Mouse (Mus musculus) layer of hippocampus, adult 18-20 months (tissue): ENCODE measurements around the gene Pygo2. TPM values are rescaled to one million over a fixed set of nuclear protein-coding genes. Genes with fewer than 3 reads are reported as not detected.

Experiments
- DNase-seq, 2 experiments: peaks; one replicate each; pipeline ENCODE4 v3.0.0; 2022; ENCODE audit warnings: low spot score in 2 of 2
- long read RNA-seq: library from polyadenylated mRNA; stranded (forward); transcript quantifications from one replicate; pipeline ENCODE4 v2.0.0, GENCODE M21; 2021
- total RNA-seq, 2 experiments: library from RNA; stranded (reverse); gene quantifications; 2 replicates each; pipeline ENCODE4 v1.2.3; 2021

The Pygo2 gene
- total RNA-seq: 10 to 100 TPM; 60.4 to 64.9 TPM
- long read RNA-seq, transcript Pygo2-203 (2 exons, 688 nt): minor isoform, 5 of 67 reads
- long read RNA-seq, transcript Pygo2-205 (3 exons, 584 nt): minor isoform, 5 of 67 reads
- long read RNA-seq, transcript Pygo2-201 (3 exons, 3,198 nt): major isoform, 36 of 67 reads
- long read RNA-seq, partial matches to known transcripts: 17 of 67 reads
- long read RNA-seq, other reads (novel, unspliced or antisense): 3 of 67 reads

DNA sequence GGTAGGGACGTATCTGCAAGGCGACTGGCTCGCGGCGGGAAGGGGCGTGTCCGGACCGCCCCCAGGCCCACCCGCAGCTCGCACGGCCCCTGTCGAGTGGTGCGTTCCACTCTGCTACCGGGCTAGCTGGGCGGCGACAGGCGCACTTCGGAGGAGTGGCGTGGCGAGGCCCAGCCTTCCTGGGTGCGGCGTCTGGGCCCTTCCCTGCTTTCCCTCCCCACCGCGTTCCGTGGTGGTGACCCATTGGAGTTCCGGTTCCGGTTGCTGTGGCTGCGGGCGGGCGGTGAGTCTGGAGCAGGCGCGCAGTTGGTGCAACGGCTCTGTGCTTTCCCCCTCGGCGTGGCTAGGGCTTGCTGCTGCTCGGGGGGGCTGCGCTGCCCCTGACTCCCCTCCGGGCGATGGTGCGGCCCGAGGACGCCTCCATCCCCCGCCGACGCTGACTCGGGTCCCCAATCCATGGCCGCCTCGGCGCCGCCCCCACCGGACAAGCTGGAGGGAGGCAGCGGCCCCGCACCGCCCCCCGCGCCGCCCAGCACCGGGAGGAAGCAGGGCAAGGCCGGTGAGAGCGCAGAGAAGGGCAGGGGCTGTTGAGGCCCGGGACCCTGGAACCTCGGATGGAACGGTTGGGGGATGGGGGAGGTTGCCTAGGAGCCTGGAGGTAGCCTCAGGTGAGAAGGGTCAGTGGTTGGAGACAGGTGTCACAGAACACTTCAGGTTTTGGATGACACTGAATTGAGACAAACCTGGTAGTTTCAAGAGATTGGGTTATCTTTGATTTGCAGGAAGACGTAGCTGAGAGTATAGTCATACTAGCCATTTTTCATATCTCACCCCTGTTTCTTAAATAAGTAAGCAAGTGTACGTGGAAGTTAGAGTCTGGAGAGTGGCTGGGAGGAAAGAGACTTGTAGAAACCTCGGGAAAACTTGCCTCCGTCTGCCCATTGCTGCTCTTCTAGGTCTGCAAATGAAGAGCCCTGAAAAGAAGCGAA is at the start of gene Pygo2:
Pygo2 (plus strand) TSS at position 44 of the 989 bp plus-strand sequence.
- peak; percentile 97 for DNase-seq

DNA sequence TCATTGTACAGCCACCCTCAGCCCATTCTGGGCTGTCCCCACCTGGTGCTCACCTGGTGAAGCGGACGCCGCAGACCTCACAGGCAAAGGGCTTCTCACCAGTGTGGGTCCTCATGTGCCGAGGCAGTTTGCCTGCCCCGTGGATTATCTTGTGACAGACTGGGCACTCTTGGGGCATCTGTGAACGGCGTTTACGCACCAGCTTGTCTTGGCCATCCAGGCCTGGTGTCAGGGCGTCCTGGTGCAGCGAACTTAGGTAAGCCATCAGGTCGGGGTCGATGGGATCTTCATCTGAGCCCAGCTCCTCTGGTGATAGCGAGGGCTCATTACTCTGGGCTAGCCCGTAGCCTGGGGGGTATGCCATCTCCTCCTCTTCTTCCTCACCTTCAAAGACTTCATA is 49.7 kb upstream of the Pygo2 start:
- no peak for DNase-seq

DNA sequence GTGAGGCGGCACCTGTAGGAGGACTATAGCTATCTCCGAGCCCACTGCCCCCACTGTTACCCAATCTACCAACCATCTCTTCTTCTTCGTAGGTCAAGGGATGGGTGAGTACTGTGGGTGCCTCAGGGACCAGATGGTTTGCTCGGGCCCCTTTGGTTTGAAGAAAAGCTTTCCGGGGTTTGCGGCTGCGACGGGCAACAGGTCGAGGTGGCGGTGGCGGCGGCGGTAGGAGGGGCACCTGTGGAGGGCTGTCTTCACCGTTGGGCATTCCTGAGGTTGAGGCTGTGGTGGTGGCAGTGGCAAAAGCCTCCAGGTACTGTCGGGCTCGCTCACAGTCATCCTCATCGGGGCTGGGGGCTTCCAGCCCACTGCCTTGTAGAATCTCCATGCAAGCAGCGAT is 49.3 kb upstream of the Pygo2 start:
- DNase-seq: no peak

DNA sequence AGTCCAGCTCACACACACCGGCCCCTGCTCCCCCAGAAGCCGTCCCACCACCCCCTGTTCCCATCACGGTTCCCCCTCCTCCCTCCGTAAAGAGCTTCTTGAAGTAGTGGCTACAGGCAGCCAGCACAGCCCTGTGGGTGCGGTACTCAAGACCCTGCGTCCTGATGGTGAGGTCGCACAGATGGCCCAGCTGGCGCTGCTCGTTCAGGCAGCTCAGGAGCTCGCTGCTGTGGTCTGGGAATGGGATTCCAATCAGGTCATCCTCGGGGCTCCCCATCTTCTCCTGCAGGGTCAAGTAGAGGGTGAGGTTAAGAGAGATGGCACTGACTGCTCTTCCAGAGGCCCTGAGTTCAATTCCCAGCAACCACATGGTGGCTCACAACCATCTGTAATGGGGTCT is 48.8 kb upstream of the Pygo2 start:
- DNase-seq: no peak

DNA sequence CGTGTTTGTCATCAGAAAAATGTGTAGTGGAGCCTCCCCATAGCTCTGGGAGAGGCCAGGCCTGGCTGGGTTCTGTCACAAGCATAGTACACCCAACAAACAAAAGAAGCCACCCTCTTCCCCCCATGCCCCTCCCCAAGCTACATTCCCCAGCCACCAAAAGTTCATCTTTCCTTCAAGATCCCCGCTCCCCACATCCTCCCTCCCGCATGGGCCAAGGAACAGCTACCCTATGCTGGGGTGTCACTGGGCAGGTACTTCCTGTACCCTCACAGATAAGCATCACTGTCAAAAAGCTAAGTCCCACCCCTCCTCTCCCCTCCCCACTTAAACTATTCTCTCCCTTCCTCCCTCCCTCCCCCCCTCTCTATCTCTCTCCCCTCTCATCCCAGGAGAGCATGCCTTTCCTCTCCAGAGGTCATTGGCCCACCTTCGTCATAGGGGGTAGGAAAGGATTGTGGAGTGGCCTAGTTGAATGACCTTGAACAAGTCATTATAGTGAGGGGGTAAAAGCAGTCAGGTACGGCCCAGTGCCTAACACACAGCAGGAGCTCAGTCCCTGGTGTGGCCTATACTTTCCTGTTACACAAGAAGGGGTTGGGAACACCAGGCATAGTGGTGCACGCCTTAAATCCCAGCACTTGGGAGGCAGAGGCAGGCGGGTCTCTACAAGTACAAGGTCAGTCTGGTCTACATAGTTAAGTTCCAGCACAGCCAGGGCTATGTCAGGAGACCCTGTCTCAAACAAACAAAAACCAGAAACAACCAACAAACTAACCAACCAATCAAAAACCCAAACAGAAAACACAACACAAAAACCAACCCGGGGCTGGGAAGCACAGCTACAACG is 47.8 kb upstream of the Pygo2 start:
- no peak for DNase-seq

DNA sequence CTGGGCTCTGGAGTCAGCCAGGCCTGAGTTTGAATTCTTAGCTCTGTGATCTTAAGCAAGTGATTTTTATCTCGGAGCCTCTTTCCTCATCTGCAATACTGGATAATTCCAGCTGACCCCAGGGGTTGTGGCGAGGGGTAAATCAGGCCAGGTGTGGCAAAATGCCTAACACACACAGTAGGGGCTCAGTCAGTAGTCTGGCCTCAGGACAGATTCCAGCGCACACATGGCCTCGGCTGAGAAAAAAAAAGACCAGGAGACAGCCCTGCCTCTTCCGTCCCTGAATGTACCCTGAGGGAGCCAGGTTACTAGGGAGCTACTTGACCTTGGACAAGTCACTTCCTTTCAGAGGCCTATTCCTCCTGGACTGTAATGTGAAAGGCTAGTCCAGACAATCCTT is 47.1 kb upstream of the Pygo2 start:
- DNase-seq: no peak

DNA sequence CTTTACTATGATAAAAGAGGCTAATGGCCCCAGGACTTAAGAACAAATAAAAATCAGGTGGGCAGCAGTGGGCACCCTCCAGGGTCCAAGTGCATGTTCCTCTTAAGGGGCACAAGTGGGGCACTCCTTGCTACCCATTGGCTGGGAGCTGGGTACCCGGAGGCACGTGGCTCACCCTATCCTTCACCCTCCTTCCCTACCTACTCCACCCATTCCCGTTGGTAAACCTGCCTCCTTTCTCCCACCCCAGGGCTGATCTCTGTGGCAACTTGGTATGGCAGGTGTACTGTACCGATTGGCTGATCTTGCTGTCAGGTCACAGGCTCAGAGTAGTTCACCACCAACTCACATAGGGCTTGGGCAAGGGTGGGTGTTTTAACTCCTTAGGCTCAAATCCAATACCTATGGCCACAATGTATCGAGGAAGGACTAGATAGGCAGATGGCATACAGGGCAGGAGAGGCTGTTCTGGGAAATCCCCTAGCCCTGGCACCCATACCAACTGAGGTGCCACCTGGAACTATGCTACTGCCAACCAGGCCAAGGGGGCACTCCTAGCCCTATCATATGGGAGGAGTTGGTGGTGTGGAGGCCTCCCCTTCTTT is 46.3 kb upstream of the Pygo2 start:
- DNase-seq: no peak

DNA sequence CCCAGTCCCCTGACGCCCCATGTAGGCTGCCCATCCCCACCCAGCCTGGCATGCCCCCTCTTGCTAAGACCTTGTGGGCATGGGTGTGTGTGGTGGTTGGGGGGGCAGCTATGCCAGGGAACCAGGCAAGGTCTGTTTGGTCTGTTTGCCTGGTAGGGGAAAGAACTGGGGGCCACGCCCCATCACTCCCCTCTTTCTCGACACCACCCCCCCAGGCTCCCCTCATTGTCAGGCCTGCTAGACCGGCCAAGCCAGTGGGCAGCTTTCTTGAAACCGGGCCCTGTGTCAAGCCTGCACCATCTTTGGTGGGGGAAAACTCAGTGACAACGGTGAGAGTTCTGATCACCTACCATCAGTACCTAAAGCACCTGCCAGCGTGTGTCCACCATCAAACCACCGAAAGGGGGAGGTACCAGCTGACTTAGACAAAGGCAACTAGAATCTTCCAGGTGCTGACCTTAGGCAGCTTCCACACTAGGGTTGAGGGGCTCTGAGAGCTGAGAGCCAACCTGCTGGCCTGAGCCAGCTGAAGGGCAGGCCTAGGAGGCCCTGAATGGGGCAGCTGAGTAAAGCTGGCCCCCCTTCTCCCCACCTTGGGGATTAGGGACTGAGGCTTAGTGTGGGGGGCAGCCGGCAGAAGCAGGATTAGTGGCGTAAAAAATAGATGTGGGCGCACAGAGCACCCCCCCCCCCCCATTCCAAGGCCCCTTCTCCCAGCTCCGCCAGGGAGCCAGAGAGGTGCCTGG is 45.5 kb upstream of the Pygo2 start:
- no peak for DNase-seq

DNA sequence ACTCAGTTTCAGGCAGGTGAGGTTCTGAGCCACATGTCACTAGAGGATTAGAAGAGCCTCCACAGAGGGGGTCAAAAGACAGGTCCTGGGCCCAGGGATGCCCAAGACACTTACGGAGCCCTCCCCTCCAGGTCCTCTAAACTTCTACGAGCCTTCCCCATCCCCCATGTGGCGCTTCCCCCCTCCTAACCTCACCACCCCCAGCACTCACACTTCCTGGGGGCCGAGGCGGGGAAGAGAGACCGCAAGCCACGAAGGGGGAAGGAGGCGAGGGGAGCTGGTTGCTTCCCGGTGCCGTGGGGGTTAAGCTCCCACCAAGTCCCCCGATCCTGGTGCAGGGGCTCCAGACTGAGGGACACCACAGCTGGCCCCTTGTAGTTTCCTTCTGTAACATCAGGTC is 44.6 kb upstream of the Pygo2 start:
- DNase-seq: no peak

DNA sequence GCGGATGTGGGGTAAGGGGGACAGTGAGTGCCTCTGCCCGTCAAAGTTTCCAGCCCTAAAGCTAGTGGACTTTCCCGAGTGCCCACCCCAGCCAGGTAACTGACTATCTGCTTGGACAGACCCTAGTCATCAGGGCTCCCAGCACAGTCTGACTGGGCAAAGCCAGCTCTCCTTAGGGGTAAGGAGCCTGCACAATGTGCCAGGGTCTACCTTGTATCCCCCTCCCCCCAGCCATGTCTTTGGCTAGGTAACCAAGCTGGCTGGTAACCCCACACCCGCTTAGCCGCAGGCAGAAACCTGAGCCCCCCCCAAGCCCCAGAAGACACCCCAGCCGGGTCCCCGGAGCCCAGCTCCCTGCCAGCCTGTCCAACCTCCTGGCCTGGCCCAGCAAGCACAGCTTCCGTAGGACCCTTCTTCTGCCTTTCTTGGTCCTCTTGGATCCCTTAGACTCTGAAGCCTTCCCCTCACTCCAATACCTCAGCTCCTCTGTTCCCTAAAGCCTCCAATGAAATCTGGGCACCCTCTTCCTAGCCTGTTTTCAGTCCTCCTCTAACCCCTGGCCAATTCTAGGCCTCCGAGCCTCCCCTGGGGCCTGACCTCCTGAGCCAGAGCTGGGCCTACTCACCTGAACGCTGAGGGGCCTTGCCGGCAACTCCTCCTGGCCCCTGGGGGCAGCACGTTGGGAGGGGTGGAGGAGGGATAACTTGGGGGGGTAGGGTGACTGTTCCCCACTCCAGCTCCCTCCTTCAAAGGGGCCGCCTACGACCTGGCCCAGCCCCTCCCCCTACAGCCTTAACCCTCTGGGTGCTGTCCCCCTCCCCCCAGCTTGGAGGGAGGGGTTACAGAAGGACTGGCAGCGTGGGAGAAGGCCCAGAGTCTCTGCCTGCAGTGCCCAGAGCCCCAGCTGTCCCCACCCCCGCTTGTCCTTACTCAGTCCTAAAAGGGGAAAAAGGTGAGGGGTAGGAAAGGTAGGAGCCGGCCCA is 43.3 kb upstream of the Pygo2 start:
- no peak for DNase-seq

DNA sequence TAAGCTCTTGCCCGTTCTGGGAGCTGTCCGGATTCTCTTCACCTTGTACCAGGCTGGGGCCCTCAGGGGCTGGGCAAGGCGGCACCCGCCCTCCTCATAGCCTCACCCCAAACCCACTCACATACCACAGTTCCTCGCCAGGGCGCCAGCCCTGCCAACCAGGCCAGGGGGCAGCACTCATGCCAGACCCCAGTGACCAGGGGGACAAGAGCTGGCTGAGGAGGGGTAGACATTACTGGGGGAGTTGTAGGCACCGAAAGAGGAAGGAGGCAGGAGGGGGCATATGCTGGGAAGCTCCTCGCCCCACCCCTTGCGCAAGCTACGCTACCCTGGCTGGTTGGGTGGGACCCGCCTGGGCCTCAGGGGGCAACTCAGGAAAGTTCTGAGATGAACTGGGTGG is 42.4 kb upstream of the Pygo2 start:
- no peak for DNase-seq

DNA sequence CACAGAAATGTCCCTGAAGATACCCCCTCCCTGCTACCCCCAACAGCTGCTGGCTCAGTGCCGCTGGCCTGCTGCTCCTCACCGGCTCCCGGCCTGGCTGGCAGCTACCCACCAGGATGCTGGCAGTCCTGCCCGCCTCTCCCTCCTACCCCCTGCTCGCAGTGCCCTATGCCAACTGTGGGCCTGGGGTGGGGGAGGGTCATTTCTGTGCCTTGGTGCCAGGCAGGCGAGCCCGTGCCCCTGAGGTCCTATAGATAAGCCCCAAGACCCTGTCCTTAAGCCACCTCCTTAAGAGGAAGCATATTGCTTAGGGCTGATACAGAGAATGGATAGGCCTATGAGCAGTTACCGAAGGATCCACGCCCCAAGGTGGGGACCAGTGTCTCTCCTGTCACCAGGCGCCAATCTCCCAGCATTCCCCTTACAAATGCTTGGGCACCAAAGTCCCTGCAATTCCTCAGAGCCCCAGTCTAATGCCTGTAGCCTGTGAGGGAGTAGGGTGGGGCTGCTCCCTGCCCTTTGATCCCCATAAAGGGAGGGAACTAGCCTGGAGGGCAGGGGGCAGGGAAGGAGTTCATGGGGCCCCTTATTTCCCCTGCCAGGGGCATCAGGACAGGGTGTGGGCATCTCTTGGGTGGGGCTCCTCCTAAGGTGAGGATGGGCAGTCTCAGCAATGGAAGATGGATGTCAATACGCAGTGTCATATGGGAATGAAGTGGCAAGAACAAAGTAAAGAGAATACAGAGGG is 41.7 kb upstream of the Pygo2 start:
- DNase-seq: no peak

DNA sequence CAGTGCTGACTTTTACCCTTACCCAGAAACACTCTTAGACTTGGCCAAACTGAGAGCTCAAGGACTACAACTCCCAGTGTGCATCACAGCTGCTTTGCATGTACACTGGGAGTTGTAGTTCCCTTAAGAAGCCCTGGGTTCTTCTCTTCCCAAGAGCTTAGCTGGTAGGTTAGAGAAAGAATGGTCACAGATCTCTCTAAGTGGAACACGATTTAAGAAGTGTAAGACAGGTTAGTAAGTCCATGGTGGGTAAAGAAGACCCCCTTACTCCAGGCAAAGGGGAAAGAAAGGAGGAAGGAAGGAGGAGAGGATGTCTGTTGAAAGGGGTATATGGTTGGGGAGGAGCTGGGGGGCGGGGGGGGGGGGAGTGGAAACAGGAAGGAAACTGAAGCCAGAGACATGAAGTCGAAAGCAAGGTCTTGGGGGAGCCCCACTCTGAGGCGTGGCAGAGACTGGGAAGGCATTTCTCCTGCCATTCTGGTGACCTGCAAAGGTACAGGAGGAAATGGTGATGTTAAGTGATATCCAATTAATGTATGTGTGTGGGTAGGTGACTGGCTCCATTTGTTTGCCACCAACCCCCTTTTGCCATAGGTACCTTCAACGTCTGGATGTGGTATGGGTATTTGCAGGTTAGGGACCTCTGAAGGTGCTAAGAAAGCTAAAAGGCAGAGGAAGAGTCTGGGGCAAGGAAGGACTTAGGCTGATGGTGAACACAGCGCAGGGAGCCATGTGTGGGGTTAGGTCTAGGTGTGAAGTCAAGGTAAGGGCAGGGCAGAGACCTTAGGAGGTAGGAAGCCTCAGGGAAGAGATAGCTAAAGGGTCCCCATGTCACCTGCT is 40.9 kb upstream of the Pygo2 start:
- DNase-seq: peak in 1 of 2 experiments; percentile 57

DNA sequence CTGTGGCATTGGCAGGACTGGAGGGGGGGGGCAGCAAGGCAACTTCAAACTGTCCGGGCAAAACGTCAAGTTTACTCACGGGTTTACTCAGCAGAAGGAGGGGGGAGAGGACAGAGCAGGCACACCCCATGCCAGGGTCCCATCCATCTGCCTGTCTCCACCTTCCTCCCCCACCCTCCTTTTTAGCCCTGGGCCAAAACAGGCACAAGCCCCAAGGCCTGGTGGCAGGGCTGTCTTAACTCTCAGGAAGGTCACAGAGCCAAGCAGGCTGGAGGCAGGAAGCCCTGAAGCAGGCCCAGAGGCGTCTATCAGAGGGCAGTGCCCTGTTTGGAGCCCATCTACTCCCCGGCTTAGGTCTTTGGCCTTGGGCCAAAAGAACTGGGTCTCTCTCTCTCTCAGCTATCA is 39.9 kb upstream of the Pygo2 start:
- no peak for DNase-seq

DNA sequence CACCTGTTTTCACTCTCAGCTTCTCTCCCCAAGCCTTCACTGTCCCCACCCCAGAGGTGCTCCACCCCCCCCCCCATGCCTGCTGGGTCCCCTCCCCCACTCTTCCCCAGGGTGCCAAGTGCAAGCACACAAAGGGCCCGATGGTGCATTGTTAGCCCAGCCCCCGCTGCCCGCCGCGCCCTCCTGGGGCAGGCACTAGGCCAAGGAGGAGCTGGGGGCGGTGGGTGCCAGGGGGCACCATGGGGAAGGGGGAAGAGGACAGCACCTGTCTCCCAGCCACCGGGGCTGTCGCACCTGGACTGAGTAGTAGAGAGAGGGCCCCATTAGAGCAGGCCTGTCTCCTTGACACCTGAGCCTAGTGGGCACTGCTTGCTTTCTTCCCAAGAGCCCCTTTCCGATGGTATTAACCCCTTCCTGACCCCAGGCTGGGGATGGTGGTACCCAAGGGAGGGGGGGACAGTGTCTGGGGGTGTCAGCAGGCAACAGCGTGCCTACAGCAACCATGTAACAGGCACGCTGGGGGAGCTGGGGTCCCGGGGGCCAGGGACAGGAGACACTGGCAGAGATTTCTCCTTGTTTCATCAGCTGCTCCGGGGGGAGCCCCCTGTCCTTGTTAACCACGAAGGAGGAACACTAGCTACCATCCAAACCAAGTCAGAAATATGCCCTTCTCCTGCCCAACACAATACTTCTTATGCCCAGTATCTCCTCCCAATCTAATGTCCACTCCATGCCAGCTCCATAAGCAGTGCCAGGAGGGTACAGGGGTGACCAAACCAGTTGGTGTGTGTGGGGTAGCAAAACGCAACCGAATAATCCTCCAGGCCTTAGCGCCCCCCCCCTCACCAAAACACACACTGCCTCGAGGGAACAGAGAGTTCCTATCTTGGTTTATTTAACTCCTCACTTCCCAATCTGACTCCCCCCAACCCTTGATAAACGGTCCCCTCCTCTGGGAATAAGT is 39.0 kb upstream of the Pygo2 start:
- DNase-seq: no peak
